Mouse (Mus musculus) E14TG2a.4 (cell line): Measurements from ENCODE around the gene Gm3415.
"Not testable (repeated sequence)": the region's sequence is repeated elsewhere in the genome, so short reads cannot be mapped to it uniquely, and the experiment has no call there.

Experiments used
- H3K27me3 ChIP-seq: 2 replicates; pipeline ENCODE4 v1.6.1; 2014; ENCODE audit warnings: low read length, control low read depth; ENCODE audit not compliant: insufficient read depth
- H3K36me3 ChIP-seq: 2 replicates; pipeline ENCODE4 v1.6.1; 2014; ENCODE audit warnings: low read length, control low read depth; ENCODE audit not compliant: insufficient read depth
- H3K4me1 ChIP-seq: replicated peaks from 2 replicates; pipeline ENCODE4 v1.6.1; 2014; ENCODE audit warnings: low read depth, low read length, control low read depth
- H3K4me3 ChIP-seq: replicated peaks from 2 replicates; pipeline ENCODE4 v1.5.1; 2014; ENCODE audit warnings: mild to moderate bottlenecking, low read length
- H3K9me3 ChIP-seq: 2 replicates; pipeline ENCODE4 v1.6.1; 2014; ENCODE audit warnings: low read length, control low read depth
- CTCF ChIP-seq: conservative IDR thresholded peaks from 2 replicates; pipeline ENCODE4 v1.5.1; 2014; ENCODE audit warnings: low read length
- NANOG ChIP-seq: IDR thresholded peaks from 2 replicates; pipeline ENCODE4 v1.6.1; 2014; ENCODE audit warnings: borderline replicate concordance, low read length, mixed read lengths
- POU5F1 ChIP-seq: IDR thresholded peaks from 2 replicates; pipeline ENCODE4 v1.6.1; 2014; ENCODE audit warnings: low read length, borderline replicate concordance

The Gm3415 gene

GRCm38 (mm10) chr5:146598215-146599119 is 42.5 kb downstream of the Gm3415 start:
- Histone ChIP-seq H3K9me3 (peaks cover 14% of the 10 kb centered on the region; the same call in 1 of the 2 replicates), H3K4me1 (0 out of 2 replicates have a peak, but pooled peaks cover 3% of the 10 kb centered on the region), H3K27me3 (no peaks in the 10 kb centered on the region), H3K4me3 (no peak overlapping the region), H3K36me3 (no peaks in the 10 kb centered on the region)
- TF ChIP-seq CTCF (no peak), NANOG (no peak), POU5F1 (no peak)

DNA sequence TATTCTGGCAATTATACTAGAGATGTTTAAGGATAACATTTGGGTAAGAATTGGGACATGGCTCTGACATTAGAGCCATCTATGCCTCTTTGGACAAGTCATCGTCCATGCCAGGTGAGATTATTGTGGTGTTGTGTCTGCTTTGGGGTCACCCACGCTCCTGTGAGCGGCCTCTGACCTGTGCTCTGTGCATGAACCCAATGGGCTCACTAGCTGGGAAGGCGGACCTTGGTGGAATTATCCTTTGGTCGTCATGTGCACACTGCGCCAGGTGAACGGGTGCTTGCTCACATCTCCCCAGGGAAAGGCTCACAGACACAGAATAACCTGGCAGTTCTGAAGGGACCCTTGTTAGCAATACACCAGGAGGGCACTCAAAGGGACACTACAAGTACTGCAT is 43.3 kb downstream of the Gm3415 start:
- peaks cover 10% of the 10 kb centered on the region; the same call in 1 of the 2 replicates for H3K4me1 ChIP-seq
- not testable (repeated sequence) for H3K4me3 ChIP-seq, H3K9me3 ChIP-seq, H3K36me3 ChIP-seq, H3K27me3 ChIP-seq

DNA sequence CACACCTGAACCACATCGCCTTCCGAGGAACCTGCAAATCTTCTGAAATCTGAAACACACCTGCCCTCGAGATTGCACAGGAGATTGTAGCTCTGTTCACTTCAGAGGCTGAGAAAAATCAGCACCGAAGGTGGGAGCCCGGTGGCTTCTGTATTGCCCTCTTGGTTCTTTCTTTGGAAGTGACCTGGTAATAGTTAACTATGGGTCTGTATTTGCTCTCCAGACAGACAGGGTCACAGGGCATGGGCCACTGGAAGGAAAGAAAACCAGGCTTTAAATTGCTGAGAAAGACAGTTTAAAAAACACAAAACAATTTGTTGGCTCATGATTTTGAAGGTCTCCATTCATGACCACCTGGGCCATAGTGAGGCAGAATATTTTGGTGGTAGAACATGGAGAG is 44.0 kb downstream of the Gm3415 start:
- Histone ChIP-seq H3K4me3 (no peak overlapping the region), H3K4me1 (peaks cover 12% of the 10 kb centered on the region; the same call in 1 of the 2 replicates), H3K27me3 (no peaks in the 10 kb centered on the region), H3K36me3 (no peaks in the 10 kb centered on the region), H3K9me3 (peaks cover 6% of the 10 kb centered on the region; the same call in 1 of the 2 replicates)
- TF ChIP-seq NANOG (no peak), POU5F1 (no peak), CTCF (no peak)

DNA sequence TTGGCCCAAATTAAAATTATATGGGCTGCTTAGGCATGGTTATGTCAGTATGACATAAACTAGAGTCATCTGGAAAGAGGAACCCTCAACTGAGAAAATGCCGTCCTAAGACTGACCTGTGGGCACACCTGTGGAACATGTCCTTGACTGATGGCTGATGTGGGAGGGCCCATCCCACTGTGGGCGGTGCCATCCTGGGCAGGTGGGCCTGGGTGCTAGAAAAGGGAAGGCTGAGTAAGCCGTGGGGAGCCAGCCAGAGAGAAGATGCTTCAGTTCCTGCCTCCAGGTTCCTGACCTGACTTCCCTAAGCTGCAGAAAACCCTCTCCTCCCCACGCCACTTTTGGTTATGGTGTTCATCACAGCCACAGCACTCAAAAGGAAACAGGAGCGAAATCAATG is 50.3 kb downstream of the Gm3415 start:
- Histone ChIP-seq H3K9me3 (peaks cover 6% of the 10 kb centered on the region; the same call in 1 of the 2 replicates), H3K36me3 (no peaks in the 10 kb centered on the region), H3K27me3 (no peaks in the 10 kb centered on the region), H3K4me1 (peaks cover 48% of the 10 kb centered on the region), H3K4me3 (no peak overlapping the region)
- TF ChIP-seq POU5F1 (no peak), NANOG (no peak), CTCF (no peak)

DNA sequence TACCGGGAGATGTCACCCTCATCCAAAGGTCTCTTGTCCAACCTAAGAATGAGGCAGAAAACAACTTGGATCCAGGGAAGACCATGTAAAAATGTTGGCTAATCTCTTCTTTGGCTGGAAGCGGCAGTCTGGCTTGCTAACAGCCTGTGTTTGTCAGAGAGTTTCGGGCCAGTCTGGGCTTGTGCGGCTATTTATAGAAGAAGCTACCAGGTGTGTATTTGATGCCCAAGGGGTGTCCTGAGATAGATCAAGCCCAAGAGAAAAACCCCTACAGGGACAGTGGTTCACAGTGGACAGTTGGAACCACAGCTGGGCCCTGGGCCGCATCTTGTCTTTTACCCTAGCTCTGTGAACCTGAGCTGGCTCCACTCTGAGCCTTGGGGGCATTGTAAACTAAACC is 51.0 kb downstream of the Gm3415 start:
- TF ChIP-seq POU5F1 (no peak), CTCF (no peak), NANOG (no peak)
- no peaks in the 10 kb centered on the region for H3K36me3 ChIP-seq
- no peak overlapping the region for H3K4me3 ChIP-seq
- H3K27me3 ChIP-seq: no peaks in the 10 kb centered on the region
- H3K4me1 ChIP-seq: peaks cover 51% of the 10 kb centered on the region
- H3K9me3 ChIP-seq: peaks cover 1% of the 10 kb centered on the region; the same call in 1 of the 2 replicates

DNA sequence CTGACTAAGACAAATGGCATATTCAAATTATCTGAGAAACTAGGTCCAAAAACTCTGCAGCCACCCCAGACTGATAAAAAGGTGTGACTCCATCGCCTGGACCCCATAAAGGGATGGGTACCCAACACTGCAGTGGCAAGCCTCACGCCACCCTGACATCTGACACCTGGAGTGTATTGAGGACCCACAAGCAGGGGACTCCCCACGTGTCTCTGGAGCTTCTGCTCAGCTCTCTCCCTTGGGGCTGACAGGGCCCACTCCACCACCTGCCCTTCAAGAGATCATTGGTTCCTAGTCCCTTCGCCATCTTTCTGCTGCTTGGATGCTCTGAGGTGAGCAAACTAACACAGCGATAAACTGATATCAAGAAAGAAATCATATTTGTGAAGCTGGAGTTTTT is 51.9 kb downstream of the Gm3415 start:
- no peak overlapping the region for H3K4me3 ChIP-seq
- H3K36me3 ChIP-seq: no peaks in the 10 kb centered on the region
- peaks cover 51% of the 10 kb centered on the region for H3K4me1 ChIP-seq
- H3K27me3 ChIP-seq: no peaks in the 10 kb centered on the region
- no peaks in the 10 kb centered on the region for H3K9me3 ChIP-seq
- TF ChIP-seq CTCF: no peak
- no peak for TF ChIP-seq NANOG
- no peak for TF ChIP-seq POU5F1
